Mouse (Mus musculus) bone marrow, adult 2 months (tissue): Measurements from ENCODE around the gene Mras.

ENCODE experiments used
- CTCF ChIP-seq: fragments of 200-500 bp; IDR thresholded peaks from 2 replicates; pipeline ENCODE4 v1.5.1; 2011; ENCODE audit warnings: low read length, control low read depth; ENCODE audit not compliant: control insufficient read depth, insufficient read depth
- POLR2A ChIP-seq: fragments of 200-500 bp; IDR thresholded peaks from 2 replicates; pipeline ENCODE4 v1.6.1; 2011; ENCODE audit warnings: low read depth, mild to moderate bottlenecking, control low read depth, low read length, borderline replicate concordance; ENCODE audit not compliant: control insufficient read depth

DNA sequence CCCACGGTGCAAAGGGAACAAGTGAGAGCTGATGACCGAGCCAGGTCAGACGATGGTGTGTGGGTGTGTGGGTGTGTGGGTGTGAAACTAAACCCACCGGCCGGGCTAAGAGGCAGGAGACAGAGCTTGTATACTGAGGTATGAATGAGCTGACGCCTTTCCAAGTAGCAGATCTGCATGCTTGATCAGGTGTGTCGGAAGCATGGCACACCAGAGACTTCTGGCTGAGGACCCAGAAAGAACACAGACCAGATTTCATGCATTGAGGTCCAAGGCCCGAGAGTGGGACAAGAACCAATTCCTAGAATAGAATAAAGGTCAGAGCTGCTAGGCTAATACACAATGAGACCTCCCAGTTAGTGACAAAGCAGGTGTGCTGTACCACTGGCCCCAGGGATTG lies 1.9 kb upstream of the Mras start:
- TF ChIP-seq CTCF: no peak
- TF ChIP-seq POLR2A: no peak
